Mouse (Mus musculus) CD4-positive naive resting alpha-beta T cell, adult 57 days (primary cell): ENCODE results near the gene Kif12. TPM values are rescaled to one million over a fixed set of nuclear protein-coding genes. Genes with fewer than 3 reads are reported as not detected.

Source experiments
- total RNA-seq: library from RNA; stranded (reverse); gene quantifications from one replicate; pipeline ENCODE4 v1.2.4, GENCODE M21; 2023

Kif12 gene
- total RNA-seq: not detected

GRCm38 (mm10) chr4:63171969-63172685 is at the start of gene Kif12:
Kif12 (minus strand) TSS chr4:63172131.

GRCm38 (mm10) chr4:63213907-63214621 is 42.1 kb upstream of the Kif12 start, which contains the start of gene Col27a1:
Col27a1 (plus strand) TSS chr4:63214004.

GRCm38 (mm10) chr4:63154699-63155098 is 17.2 kb downstream of the Kif12 start, which contains the start of gene Ambp:
Ambp (minus strand) TSS chr4:63154799.

Other genes with a start within 250 kb of the Kif12 start
- 0.41 TPM for gene Zfp618, start 206.6 kb downstream of the Kif12 start, total RNA-seq
- not detected for gene Ambp, start 17.3 kb downstream of the Kif12 start, total RNA-seq
- 0.83 TPM for gene Col27a1, start 41.9 kb upstream of the Kif12 start, total RNA-seq
- not detected for gene Orm1, start 172.4 kb upstream of the Kif12 start, total RNA-seq
- gene Orm3, start 184.0 kb upstream of the Kif12 start, total RNA-seq: not detected
- not detected for gene Orm2, start 190.3 kb upstream of the Kif12 start, total RNA-seq
- gene Akna, start 231.2 kb upstream of the Kif12 start, total RNA-seq: 342 TPM